Mouse (Mus musculus) brain, embryonic 14.5 days (tissue): ENCODE measurements around the gene Dtx1.

Experiments
- CTCF ChIP-seq: fragments of 200-500 bp; IDR thresholded peaks from 2 replicates; pipeline ENCODE4 v1.5.1; 2012; ENCODE audit warnings: inconsistent platforms, mild to moderate bottlenecking, moderate library complexity, borderline replicate concordance; ENCODE audit not compliant: insufficient read depth, insufficient read length; ENCODE audit errors: extremely low read depth
- POLR2A ChIP-seq: fragments of 200-500 bp; IDR thresholded peaks from 2 replicates; pipeline ENCODE4 v1.6.1; 2012; ENCODE audit warnings: mild to moderate bottlenecking, inconsistent platforms, borderline replicate concordance; ENCODE audit not compliant: poor library complexity, insufficient read depth, insufficient read length, severe bottlenecking; ENCODE audit errors: extremely low read depth

DNA sequence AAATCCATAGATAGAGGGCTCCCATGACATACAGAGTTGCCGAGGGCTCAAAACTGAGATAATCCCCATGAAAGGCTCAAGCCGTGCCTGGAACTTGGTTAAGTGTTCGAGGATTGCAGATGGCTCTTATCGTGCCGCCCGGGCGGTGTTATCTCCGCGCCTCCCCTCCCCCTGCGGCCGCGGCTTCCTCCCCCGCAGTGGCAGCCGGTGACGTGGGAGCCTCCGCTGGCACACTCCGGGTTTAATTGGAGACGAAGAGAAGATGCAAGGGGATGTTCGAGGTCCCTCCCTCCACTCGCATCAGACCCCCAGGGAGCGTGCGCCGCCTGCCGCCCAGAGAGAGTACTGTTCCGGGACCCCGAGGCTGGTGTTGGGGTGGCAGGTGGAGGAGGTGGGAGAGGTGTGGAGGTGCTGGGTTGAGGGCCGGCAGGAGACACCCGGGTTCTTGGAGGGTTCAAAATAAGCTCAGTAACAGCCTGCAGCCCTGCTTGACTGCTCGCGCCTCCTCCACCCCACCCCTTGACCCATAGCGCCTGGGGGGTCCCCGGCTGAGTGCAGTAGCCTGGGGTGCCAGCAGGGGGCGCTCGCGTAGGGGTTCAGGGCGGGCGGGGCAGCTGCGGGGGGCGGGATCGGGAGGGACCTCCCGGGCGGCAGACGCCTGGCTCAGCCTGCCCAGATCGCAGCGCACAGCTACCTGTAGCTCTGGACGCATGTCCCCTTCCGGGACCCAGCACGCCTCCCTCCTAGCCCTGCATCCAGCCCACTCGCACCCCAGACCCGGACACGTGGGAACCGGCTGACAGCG, 63.0 kb downstream of the Dtx1 start, which contains the start of gene Rasal1:
- TF ChIP-seq POLR2A (no peak), CTCF (peak; percentile 48)
